Mouse (Mus musculus) CH12.LX (cell line): Measurements from ENCODE around the gene Asap2.
"Not testable (repeated sequence)": the region's sequence is repeated elsewhere in the genome, so short reads cannot be mapped to it uniquely, and the experiment has no call there.

Experiments
- CTCF ChIP-seq, 2 experiments: IDR thresholded peaks in 1 of 2; conservative IDR thresholded peaks in 1 of 2; 2 replicates each; pipeline ENCODE4 v1.5.1; 2011 to 2012; ENCODE audit warnings: low read depth in 2 of 2, low read length in 2 of 2, improper control_type of control experiment in 1 of 2, inconsistent platforms in 1 of 2, mild to moderate bottlenecking in 1 of 2, moderate library complexity in 1 of 2
- POLR2A ChIP-seq: IDR thresholded peaks from 2 replicates; pipeline ENCODE4 v1.6.1; 2011; ENCODE audit warnings: low read depth, mild to moderate bottlenecking, improper control_type of control experiment, low read length
- POLR2AphosphoS2 ChIP-seq: IDR thresholded peaks from 2 replicates; pipeline ENCODE4 v1.6.1; 2011; ENCODE audit warnings: low read depth, low read length, improper control_type of control experiment
- TBP ChIP-seq: conservative IDR thresholded peaks from 2 replicates; pipeline ENCODE4 v1.6.1; 2011; ENCODE audit warnings: low read depth, low read length, improper control_type of control experiment

GRCm38 (mm10) chr12:21092446-21092845 lies 102.2 kb downstream of the Asap2 start:
- TF ChIP-seq TBP; POLR2A; POLR2AphosphoS2; CTCF (conservative IDR thresholded peaks at IDR 0.05 in 1 of 2, IDR thresholded peaks at IDR 0.05 in 1 of 2; ENCODE audit: low read depth in 2 of 2, low read length in 2 of 2): not testable (repeated sequence)
